Mouse (Mus musculus) CH12.LX (cell line): ENCODE measurements at regions not wholly inside any gene's neighbourhood (a gene's known extent, or its start where the extent isn't known, plus 50 kb on each side); places are given as distances from the start of the nearest gene placed in this dataset.

Source experiments
- CHD2 ChIP-seq: IDR thresholded peaks from 2 replicates; pipeline ENCODE4 v1.6.1; 2011; ENCODE audit warnings: low read length, improper control_type of control experiment
- CTCF ChIP-seq, 2 experiments: IDR thresholded peaks in 1 of 2; conservative IDR thresholded peaks in 1 of 2; 2 replicates each; pipeline ENCODE4 v1.5.1; 2011 to 2012; ENCODE audit warnings: low read depth in 2 of 2, low read length in 2 of 2, improper control_type of control experiment in 1 of 2, inconsistent platforms in 1 of 2, mild to moderate bottlenecking in 1 of 2, moderate library complexity in 1 of 2
- ELF1 ChIP-seq: IDR thresholded peaks from 2 replicates; pipeline ENCODE4 v1.6.1; 2014; ENCODE audit warnings: low read depth, mild to moderate bottlenecking, inconsistent platforms, low read length, improper control_type of control experiment
- EP300 ChIP-seq: IDR thresholded peaks from 2 replicates; pipeline ENCODE4 v1.6.1; 2011; ENCODE audit warnings: low read length, improper control_type of control experiment
- ETS1 ChIP-seq: conservative IDR thresholded peaks from 2 replicates; pipeline ENCODE4 v1.6.1; 2012; ENCODE audit warnings: low read depth, mild to moderate bottlenecking, inconsistent platforms, low read length, improper control_type of control experiment, moderate library complexity
- GABPA ChIP-seq: IDR thresholded peaks from 2 replicates; pipeline ENCODE4 v1.6.1; 2012; ENCODE audit warnings: low read depth, low read length, improper control_type of control experiment, inconsistent platforms; ENCODE audit not compliant: insufficient replicate concordance
- JUND ChIP-seq: conservative IDR thresholded peaks from 2 replicates; pipeline ENCODE4 v1.6.1; 2011; ENCODE audit warnings: low read depth, low read length, improper control_type of control experiment
- POLR2A ChIP-seq: IDR thresholded peaks from 2 replicates; pipeline ENCODE4 v1.6.1; 2011; ENCODE audit warnings: low read depth, mild to moderate bottlenecking, improper control_type of control experiment, low read length
- SMC3 ChIP-seq: IDR thresholded peaks from 2 replicates; pipeline ENCODE4 v1.6.1; 2011; ENCODE audit warnings: low read depth, low read length, improper control_type of control experiment
- USF1 ChIP-seq: IDR thresholded peaks from 2 replicates; pipeline ENCODE4 v1.6.1; 2014; ENCODE audit warnings: low read depth, mild to moderate bottlenecking, inconsistent platforms, low read length, improper control_type of control experiment

- no peak for TF ChIP-seq USF1
- no peak for TF ChIP-seq CHD2
- no peak for TF ChIP-seq SMC3
- TF ChIP-seq ETS1 = no peak
- no peak for TF ChIP-seq CTCF (conservative IDR thresholded peaks at IDR 0.05 in 1 of 2, IDR thresholded peaks at IDR 0.05 in 1 of 2; ENCODE audit: low read depth in 2 of 2, low read length in 2 of 2)
- no peak for TF ChIP-seq JUND
- TF ChIP-seq POLR2A = no peak
- TF ChIP-seq EP300 = no peak
- TF ChIP-seq ELF1 = no peak
- TF ChIP-seq GABPA = no peak
Measured at GRCm38 (mm10) chr6:73676979-73677378, 207.5 kb upstream of the 4931417E11Rik start.
